Mouse (Mus musculus) kidney, adult 11 months (tissue): ENCODE data around the gene Clcn5.

Experiments used
- DNase-seq: peaks from one replicate; pipeline ENCODE4 v3.0.0; 2022

Clcn5 gene

GRCm38 (mm10) chrX:7188311-7188807, 130.8 kb downstream of the Clcn5 start:
- DNase-seq, result peak; percentile 65

- DNase-seq, result peak; percentile 30
Measured at GRCm38 (mm10) chrX:7187455-7188310, 131.5 kb downstream of the Clcn5 start.

DNA sequence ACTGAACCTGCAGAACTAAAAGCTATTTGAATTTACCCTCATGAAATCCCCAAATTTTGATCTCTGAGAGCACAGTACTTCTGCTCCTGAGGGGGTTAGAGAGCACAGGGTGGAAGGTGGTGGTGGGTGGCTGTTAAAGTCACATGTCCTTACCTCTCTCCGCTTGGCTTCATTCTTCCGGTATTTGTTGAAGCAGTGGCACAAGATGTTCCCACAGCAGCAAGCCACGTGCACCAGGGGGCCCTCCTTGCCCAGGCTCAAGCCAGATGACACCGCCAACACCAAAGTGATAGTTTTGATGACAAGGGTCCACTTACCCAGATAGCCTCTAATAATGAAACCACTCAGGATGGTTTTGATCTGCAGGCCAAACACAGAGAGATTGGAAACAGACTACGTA, 149.0 kb downstream of the Clcn5 start:
- no peak for DNase-seq

DNA sequence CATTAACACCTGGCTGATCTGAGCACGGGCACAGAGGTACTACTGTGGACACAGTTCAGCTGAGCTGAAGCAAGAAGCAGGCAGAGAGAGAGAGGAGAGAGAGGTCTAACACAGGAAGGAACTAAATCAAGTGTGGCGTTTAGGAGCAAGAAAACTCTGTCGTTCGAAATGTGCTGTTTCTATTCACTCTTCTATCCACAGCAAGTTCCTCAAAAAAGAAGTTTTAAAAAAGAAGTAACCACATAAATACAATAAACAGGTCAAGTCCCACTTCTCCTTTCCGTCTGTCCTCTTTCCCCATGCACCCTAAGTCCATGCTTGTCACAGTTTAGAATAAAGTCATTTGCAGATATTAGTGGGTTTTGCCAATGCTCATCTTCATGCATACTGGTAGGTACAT, 150.4 kb downstream of the Clcn5 start:
- no peak for DNase-seq

GRCm38 (mm10) chrX:7157976-7158375, 161.2 kb downstream of the Clcn5 start:
- DNase-seq, result peak; percentile 26

- no peak for DNase-seq
Measured at GRCm38 (mm10) chrX:7156026-7156732, 163.0 kb downstream of the Clcn5 start.

DNA sequence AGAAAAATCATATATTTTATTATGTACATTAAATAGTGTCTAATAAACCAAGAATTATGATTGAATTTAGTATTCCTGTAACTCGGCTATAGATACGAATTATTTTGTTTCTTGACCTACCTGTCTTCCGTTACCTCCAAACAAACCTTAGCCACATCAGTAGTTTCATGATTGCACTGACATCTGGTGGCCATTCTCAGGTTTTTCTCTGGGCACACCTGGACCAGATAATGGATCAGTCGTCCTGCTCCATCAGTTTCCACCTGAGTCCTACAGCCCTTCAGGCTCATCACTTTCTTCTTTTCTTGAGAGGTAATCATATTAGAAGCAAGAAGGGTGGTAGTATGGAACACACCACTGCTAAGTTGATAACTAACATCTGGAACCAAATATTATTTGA, 169.0 kb downstream of the Clcn5 start:
- no peak for DNase-seq

- DNase-seq, result no peak
Measured at GRCm38 (mm10) chrX:7146156-7146555, 173.0 kb downstream of the Clcn5 start.

DNA sequence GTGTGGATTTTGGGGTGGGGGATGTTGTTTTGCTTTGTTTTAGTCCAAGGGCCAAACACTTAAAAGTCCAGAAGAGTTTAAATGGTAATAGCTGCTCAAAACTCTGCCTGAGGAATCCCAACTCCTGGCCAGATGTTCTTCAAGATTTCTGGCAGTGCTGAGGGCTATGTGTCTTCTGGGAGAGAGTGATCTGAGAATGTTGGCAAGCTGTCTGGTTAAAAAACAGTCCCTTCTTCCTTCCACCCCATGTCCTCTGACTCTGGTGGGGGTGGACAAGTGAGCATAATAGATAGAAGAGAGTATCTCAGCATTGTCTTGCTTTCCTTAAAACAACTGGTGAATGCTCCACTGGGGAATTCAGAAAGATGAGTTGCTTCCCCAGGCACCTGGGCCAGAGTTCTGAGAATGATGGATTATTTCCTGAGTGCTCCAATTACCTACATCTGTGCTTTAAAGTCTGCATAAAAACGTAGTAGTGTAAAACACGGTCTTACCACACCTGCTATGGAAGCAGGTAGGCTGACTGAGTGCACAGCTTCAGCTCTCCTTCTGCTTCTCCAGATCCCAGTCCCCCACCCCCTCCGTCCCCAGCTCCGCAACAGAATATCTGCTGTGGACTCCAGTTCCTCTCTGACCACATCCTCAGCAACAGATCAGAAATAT, 197.4 kb downstream of the Clcn5 start:
- DNase-seq, result no peak

DNA sequence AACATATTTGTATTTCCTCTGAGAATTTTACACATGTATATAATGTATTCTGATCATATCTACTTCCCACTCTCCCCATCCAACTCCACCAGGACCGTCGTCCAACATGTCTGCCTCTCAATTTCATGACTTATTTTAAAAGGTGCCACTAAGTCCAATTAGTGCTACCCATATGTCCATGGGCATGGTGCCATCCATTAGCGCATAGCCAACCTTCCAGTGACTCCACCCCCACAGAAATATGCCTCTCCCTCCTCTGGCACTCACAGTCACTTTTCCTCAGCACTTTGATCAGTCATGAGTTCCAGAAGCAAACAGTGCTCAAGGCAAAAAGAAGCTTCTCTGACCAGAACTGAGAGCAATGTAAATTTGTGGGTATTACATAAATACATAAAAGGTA, 204.3 kb downstream of the Clcn5 start:
- DNase-seq, result no peak
